Mouse (Mus musculus) kidney, adult 2 months (tissue): ENCODE measurements at regions not wholly inside any gene's neighbourhood (a gene's known extent, or its start where the extent isn't known, plus 50 kb on each side); places are given as distances from the start of the nearest gene placed in this dataset.

Experiments
- DNase-seq: peaks from one replicate; pipeline ENCODE4 v3.0.0; 2021
- H3K27ac ChIP-seq: fragments of 200-500 bp; 2 replicates; pipeline ENCODE4 v1.5.1; 2012; ENCODE audit warnings: low read depth, low read length, control low read depth, inconsistent platforms; ENCODE audit not compliant: insufficient read depth
- H3K27me3 ChIP-seq: fragments of 200-500 bp; replicated peaks from 2 replicates; pipeline ENCODE4 v1.6.1; 2012; ENCODE audit warnings: mild to moderate bottlenecking, moderate library complexity, low read length, inconsistent platforms; ENCODE audit not compliant: control insufficient read depth, insufficient read depth
- H3K36me3 ChIP-seq: fragments of 200-500 bp; 2 replicates; pipeline ENCODE4 v1.6.1; 2012; ENCODE audit warnings: mild to moderate bottlenecking, moderate library complexity, low read length, inconsistent platforms; ENCODE audit not compliant: control insufficient read depth, insufficient read depth
- H3K4me1 ChIP-seq: fragments of 200-500 bp; 2 replicates; pipeline ENCODE4 v1.6.1; 2011; ENCODE audit warnings: low read length; ENCODE audit not compliant: control insufficient read depth, insufficient read depth
- H3K4me3 ChIP-seq: fragments of 200-500 bp; 2 replicates; pipeline ENCODE4 v1.5.1; 2011; ENCODE audit warnings: mild to moderate bottlenecking, low read depth, low read length, control low read depth; ENCODE audit not compliant: insufficient read depth
- CTCF ChIP-seq: fragments of 200-500 bp; conservative IDR thresholded peaks from 2 replicates; pipeline ENCODE4 v1.5.1; 2011; ENCODE audit warnings: low read depth, mild to moderate bottlenecking, control low read depth, low read length, moderate library complexity, mixed read lengths; ENCODE audit not compliant: insufficient read depth, insufficient read length
- POLR2A ChIP-seq: fragments of 200-500 bp; IDR thresholded peaks from one replicate; pipeline ENCODE4 v1.6.1; 2011; ENCODE audit warnings: low read depth, low read length, control low read depth
- WGBS: fragments of 180-500 bp; shearing (Covaris S2); methylation state at CpG from one replicate; pipeline ENCODE4 v1.1.7; 2018; 5-methylcytosine and 5-hydroxymethylcytosine counted together

- no peaks in the 10 kb centered on the region for H3K36me3 ChIP-seq
- no peaks in the 10 kb centered on the region for H3K27me3 ChIP-seq
- H3K4me3 ChIP-seq: no peak overlapping the region
- no peak for DNase-seq
- no peaks in the 10 kb centered on the region for H3K4me1 ChIP-seq
- 97% methylated on average over 1 of the region's 1 CpGs for WGBS
- no peak for TF ChIP-seq POLR2A
- no peak for TF ChIP-seq CTCF
- H3K27ac ChIP-seq: no peak overlapping the region
Measured at GRCm38 (mm10) chr5:21109030-21109429, 53.3 kb upstream of the Ptpn12 start.

GRCm38 (mm10) chr5:21113377-21113776, 57.7 kb upstream of the Ptpn12 start:
- 74% methylated on average over 2 of the region's 2 CpGs for WGBS

GRCm38 (mm10) chr5:21115552-21115951, 59.8 kb upstream of the Ptpn12 start:
- TF ChIP-seq CTCF (no peak), POLR2A (no peak)
- H3K4me3 ChIP-seq: no peak overlapping the region
- WGBS: 75% methylated on average over 1 of the region's 1 CpGs
- H3K4me1 ChIP-seq: no peaks in the 10 kb centered on the region
- no peak for DNase-seq
- H3K36me3 ChIP-seq: no peaks in the 10 kb centered on the region
- H3K27me3 ChIP-seq: no peaks in the 10 kb centered on the region
- no peak overlapping the region for H3K27ac ChIP-seq

More at GRCm38 (mm10) chr5:21113377-21113776, 57.7 kb upstream of the Ptpn12 start:
- no peaks in the 10 kb centered on the region for H3K36me3 ChIP-seq
- no peaks in the 10 kb centered on the region for H3K4me1 ChIP-seq
- TF ChIP-seq CTCF: no peak
- TF ChIP-seq POLR2A: no peak
- DNase-seq: no peak
- no peak overlapping the region for H3K4me3 ChIP-seq
- H3K27me3 ChIP-seq: no peaks in the 10 kb centered on the region
- H3K27ac ChIP-seq: no peak overlapping the region

- TF ChIP-seq POLR2A: no peak
- no peak for TF ChIP-seq CTCF
- H3K4me1 ChIP-seq: no peaks in the 10 kb centered on the region
- H3K27ac ChIP-seq: no peak overlapping the region
- H3K36me3 ChIP-seq: no peaks in the 10 kb centered on the region
- WGBS: 59% methylated on average over 1 of the region's 1 CpGs
- no peak for DNase-seq
- H3K4me3 ChIP-seq: no peak overlapping the region
- H3K27me3 ChIP-seq: no peaks in the 10 kb centered on the region
Measured at GRCm38 (mm10) chr5:21123081-21123480, 63.0 kb upstream of the Gsap start.

GRCm38 (mm10) chr5:21125085-21125484, 61.0 kb upstream of the Gsap start:
- no peak overlapping the region for H3K4me3 ChIP-seq
- no peaks in the 10 kb centered on the region for H3K27me3 ChIP-seq
- no peak for TF ChIP-seq CTCF
- no peak for TF ChIP-seq POLR2A
- H3K4me1 ChIP-seq: no peaks in the 10 kb centered on the region
- DNase-seq: no peak
- no peaks in the 10 kb centered on the region for H3K36me3 ChIP-seq
- 70% methylated on average over 5 of the region's 5 CpGs for WGBS
- H3K27ac ChIP-seq: no peak overlapping the region

GRCm38 (mm10) chr5:21131173-21131572, 54.9 kb upstream of the Gsap start:
- Histone ChIP-seq H3K27me3 (no peaks in the 10 kb centered on the region), H3K36me3 (no peaks in the 10 kb centered on the region), H3K4me3 (no peak overlapping the region), H3K27ac (no peak overlapping the region), H3K4me1 (no peaks in the 10 kb centered on the region)
- DNase-seq: peak; percentile 52
- TF ChIP-seq POLR2A (no peak), CTCF (no peak)
- WGBS: 74% methylated on average over 2 of the region's 2 CpGs

GRCm38 (mm10) chr5:21131943-21132342, 54.1 kb upstream of the Gsap start:
- no peak overlapping the region for H3K27ac ChIP-seq
- WGBS: 87% methylated on average over 3 of the region's 3 CpGs
- no peak for DNase-seq
- TF ChIP-seq POLR2A (no peak), CTCF (no peak)
- H3K27me3 ChIP-seq: no peaks in the 10 kb centered on the region
- H3K4me3 ChIP-seq: no peak overlapping the region
- no peaks in the 10 kb centered on the region for H3K4me1 ChIP-seq
- H3K36me3 ChIP-seq: no peaks in the 10 kb centered on the region

GRCm38 (mm10) chr5:21135476-21135875, 50.6 kb upstream of the Gsap start:
- TF ChIP-seq POLR2A (no peak), CTCF (no peak)
- DNase-seq: no peak
- Histone ChIP-seq H3K4me1 (no peaks in the 10 kb centered on the region), H3K27me3 (no peaks in the 10 kb centered on the region), H3K36me3 (no peaks in the 10 kb centered on the region), H3K4me3 (no peak overlapping the region), H3K27ac (no peak overlapping the region)
- 78% methylated on average over 3 of the region's 3 CpGs for WGBS
